Mouse (Mus musculus): ENCODE results near the gene Snx7. TPM values are rescaled to one million over a fixed set of nuclear protein-coding genes. Genes with fewer than 3 reads are reported as not detected.

Snx7 gene
- polyA plus RNA-seq, 1 experiment = 0.03 TPM

DNA sequence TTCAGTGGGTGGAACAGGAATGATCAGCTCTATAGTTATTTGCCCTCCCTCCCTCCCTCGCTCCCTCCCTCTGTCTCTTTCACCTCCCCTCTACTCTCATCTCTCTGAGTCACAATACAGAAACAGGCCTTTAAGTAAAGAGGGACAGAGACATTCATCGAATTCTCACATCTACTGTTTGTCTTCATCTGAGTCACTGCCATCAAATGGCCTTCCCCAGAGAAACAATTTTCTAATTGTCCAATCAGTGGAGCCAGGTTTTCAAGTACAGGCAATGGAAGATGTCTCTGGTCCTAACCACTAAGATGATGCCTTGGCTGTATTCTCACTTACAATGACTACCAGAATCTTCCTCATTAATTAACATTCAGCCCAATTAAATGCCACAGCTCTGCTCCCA lies 5.8 kb downstream of the Snx7 start:
- no peaks in the 10 kb centered on the region for H3K27me3 ChIP-seq (ENCODE audit: control insufficient read depth)
- peaks cover 15% of the 10 kb centered on the region for H3K4me1 ChIP-seq (ENCODE audit: control insufficient read depth)
- H3K4me3 ChIP-seq (replicated peaks) = no peak overlapping the region
- H3K9me3 ChIP-seq (ENCODE audit: control insufficient read depth, low read length) = peaks cover 7% of the 10 kb centered on the region
- peaks cover 4% of the 10 kb centered on the region for H3K36me3 ChIP-seq (ENCODE audit: control insufficient read depth)
- TF ChIP-seq TAL1 (IDR thresholded peaks at IDR 0.05; ENCODE audit: low read length) = no peak
- no peak for TF ChIP-seq GATA1 (IDR thresholded peaks at IDR 0.05; ENCODE audit: low read length)

DNA sequence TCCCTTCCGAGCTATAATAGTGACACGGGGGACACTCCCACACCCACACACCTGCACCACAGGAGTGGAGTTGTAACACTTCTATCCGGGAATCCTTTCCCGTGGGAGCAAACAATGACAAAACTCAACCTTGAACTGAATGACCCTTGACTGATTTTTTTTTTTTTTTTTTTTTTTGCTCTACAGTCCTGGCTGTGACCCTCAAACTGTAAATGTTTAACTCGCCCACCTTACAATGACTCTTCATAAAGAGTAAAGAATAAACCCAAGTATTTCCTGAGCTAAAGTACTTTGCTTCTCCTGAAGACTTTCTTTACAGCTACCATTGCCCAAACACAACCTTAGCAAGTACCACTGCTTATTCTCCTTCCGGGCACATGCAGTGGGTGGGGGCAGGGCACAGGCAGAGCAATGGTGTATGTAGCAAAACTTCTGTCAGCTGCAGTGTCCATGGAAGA lies 6.7 kb downstream of the Snx7 start:
- peaks cover 4% of the 10 kb centered on the region for H3K36me3 ChIP-seq (ENCODE audit: control insufficient read depth)
- H3K27me3 ChIP-seq (ENCODE audit: control insufficient read depth) = no peaks in the 10 kb centered on the region
- no peak for TF ChIP-seq GATA1 (IDR thresholded peaks at IDR 0.05; ENCODE audit: low read length)
- TF ChIP-seq TAL1 (IDR thresholded peaks at IDR 0.05; ENCODE audit: low read length) = no peak
- H3K4me3 ChIP-seq (replicated peaks) = no peak overlapping the region
- peaks cover 15% of the 10 kb centered on the region for H3K4me1 ChIP-seq (ENCODE audit: control insufficient read depth)
- peaks cover 7% of the 10 kb centered on the region for H3K9me3 ChIP-seq (ENCODE audit: control insufficient read depth, low read length)

DNA sequence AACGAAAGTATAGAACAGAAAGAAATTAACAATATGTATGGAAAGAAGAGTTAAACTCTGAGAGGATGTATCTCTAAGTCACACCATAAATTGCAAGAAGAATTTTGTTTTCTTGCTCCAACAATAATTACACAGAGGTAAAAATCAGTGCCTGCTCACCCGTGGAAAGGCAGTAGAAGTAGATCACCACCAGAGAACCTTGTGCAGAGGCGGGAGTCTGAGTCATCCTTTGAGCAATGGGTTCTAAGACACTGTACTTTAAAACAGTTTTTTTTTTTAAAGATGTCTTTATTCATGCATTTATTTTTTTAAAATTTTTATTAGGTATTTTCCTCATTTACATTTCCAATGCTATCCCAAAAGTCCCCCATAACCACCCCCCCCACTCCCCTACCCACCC lies 9.7 kb downstream of the Snx7 start:
- Histone ChIP-seq H3K4me3 (replicated peaks) (no peak overlapping the region), H3K9me3 (ENCODE audit: control insufficient read depth, low read length) (peaks cover 7% of the 10 kb centered on the region), H3K27me3 (ENCODE audit: control insufficient read depth) (no peaks in the 10 kb centered on the region), H3K36me3 (ENCODE audit: control insufficient read depth) (peaks cover 4% of the 10 kb centered on the region), H3K4me1 (ENCODE audit: control insufficient read depth) (peaks cover 12% of the 10 kb centered on the region)
- TF ChIP-seq GATA1 (IDR thresholded peaks at IDR 0.05; ENCODE audit: low read length) (no peak), TAL1 (IDR thresholded peaks at IDR 0.05; ENCODE audit: low read length) (no peak)

DNA sequence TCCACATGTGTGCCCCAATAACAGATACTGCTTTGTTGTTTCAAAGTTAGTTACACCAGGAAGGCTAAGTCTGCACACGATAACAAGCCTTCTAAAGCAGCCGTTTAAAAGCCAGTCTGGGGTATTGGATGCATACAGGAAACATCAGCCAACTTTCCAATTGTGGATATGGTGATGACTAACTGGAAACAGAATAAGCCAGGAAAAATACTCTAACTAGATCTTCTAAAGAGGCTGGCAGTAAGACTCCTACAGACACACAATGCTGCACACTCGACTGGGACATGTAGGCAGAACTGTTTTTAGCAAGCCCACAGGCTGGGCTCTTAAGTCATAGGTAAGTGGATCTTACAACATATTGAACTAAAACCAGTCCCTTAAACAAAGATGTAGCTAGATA lies 15.0 kb downstream of the Snx7 start:
- TF ChIP-seq GATA1 (IDR thresholded peaks at IDR 0.05; ENCODE audit: low read length) (no peak), TAL1 (IDR thresholded peaks at IDR 0.05; ENCODE audit: low read length) (no peak)
- Histone ChIP-seq H3K9me3 (ENCODE audit: control insufficient read depth, low read length) (no peaks in the 10 kb centered on the region), H3K27me3 (ENCODE audit: control insufficient read depth) (no peaks in the 10 kb centered on the region), H3K36me3 (ENCODE audit: control insufficient read depth) (no peaks in the 10 kb centered on the region), H3K4me1 (ENCODE audit: control insufficient read depth) (no peaks in the 10 kb centered on the region), H3K4me3 (replicated peaks) (no peak overlapping the region)

DNA sequence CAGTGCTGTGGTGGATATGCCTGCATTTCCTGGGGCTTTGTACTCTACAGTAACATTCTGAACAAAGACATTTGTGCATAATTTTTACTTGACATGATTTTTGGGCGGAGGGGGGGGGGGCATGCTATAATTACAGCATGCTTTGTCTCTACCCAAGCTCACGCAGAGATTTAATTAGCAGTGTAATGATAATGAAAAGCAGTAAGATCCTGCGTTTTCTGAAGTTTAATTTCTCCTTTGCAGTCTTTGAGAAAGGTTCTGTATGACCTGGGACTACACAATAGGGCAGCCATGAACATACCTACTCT lies 16.7 kb downstream of the Snx7 start:
- no peaks in the 10 kb centered on the region for H3K4me1 ChIP-seq (ENCODE audit: control insufficient read depth)
- H3K36me3 ChIP-seq (ENCODE audit: control insufficient read depth) = no peaks in the 10 kb centered on the region
- no peaks in the 10 kb centered on the region for H3K9me3 ChIP-seq (ENCODE audit: control insufficient read depth, low read length)
- no peaks in the 10 kb centered on the region for H3K27me3 ChIP-seq (ENCODE audit: control insufficient read depth)
- TF ChIP-seq TAL1 (IDR thresholded peaks at IDR 0.05; ENCODE audit: low read length) (no peak), GATA1 (IDR thresholded peaks at IDR 0.05; ENCODE audit: low read length) (no peak)
- no peak overlapping the region for H3K4me3 ChIP-seq (replicated peaks)

DNA sequence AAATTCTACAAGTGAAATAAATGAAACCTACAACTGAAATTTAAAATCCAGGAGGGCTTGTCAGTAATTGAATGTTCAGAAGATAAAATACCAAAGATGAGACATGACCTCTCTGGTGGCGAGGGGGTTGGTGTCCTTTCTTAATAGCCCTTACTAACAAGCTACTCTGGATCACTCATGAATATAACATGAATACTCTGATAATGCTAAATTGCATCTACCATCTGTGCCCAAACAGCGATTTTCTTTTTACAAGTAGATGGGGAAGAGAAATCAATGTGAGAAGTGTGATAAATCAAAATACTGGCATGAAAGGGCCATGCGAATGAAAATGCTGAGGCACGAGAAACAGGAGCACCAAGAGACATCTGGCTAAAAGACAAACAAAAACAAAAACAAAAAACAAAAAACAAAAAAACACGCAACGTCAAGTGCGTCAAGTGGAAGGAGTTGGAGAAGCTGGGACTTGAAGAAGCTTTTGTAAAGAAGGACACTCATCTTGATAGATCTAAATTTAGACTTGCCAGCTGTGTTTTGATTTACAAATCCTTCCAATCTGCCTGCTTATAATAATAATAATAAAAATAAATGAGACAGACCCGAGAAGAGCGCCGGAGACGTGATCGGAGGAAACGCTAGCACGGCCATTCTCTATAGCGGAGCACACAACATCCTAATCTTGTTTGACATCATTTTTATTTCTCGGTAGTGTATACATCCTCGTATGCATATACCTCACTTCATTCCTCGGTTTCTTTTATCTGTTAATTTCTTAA lies 17.3 kb downstream of the Snx7 start:
- no peak overlapping the region for H3K4me3 ChIP-seq (replicated peaks)
- H3K9me3 ChIP-seq (ENCODE audit: control insufficient read depth, low read length) = no peaks in the 10 kb centered on the region
- H3K27me3 ChIP-seq (ENCODE audit: control insufficient read depth) = no peaks in the 10 kb centered on the region
- no peaks in the 10 kb centered on the region for H3K4me1 ChIP-seq (ENCODE audit: control insufficient read depth)
- TF ChIP-seq GATA1 (IDR thresholded peaks at IDR 0.05; ENCODE audit: low read length) (no peak), TAL1 (IDR thresholded peaks at IDR 0.05; ENCODE audit: low read length) (no peak)
- no peaks in the 10 kb centered on the region for H3K36me3 ChIP-seq (ENCODE audit: control insufficient read depth)

DNA sequence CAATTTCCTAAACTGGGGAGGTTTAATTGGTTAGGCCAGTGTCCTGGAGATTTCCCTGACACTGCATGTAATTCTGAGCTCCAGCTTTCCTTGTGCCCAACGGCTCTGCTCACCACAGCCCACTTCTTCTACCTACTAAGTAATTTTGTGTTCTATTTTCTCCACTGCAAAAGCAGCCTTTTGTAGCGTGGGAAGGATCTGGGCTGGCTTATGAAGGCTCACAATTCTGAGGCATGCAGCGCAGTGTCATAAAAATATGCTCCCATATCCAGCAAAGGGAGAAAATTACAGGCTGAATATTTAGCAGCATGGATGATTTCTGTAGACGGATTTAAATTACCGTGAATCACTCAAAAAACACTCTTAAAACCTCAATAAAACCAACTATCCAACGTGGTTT lies 19.9 kb downstream of the Snx7 start:
- H3K4me3 ChIP-seq (replicated peaks) = no peak overlapping the region
- TF ChIP-seq GATA1 (IDR thresholded peaks at IDR 0.05; ENCODE audit: low read length) (no peak), TAL1 (IDR thresholded peaks at IDR 0.05; ENCODE audit: low read length) (no peak)
- H3K9me3 ChIP-seq (ENCODE audit: control insufficient read depth, low read length) = no peaks in the 10 kb centered on the region
- H3K4me1 ChIP-seq (ENCODE audit: control insufficient read depth) = no peaks in the 10 kb centered on the region
- no peaks in the 10 kb centered on the region for H3K27me3 ChIP-seq (ENCODE audit: control insufficient read depth)
- H3K36me3 ChIP-seq (ENCODE audit: control insufficient read depth) = no peaks in the 10 kb centered on the region

DNA sequence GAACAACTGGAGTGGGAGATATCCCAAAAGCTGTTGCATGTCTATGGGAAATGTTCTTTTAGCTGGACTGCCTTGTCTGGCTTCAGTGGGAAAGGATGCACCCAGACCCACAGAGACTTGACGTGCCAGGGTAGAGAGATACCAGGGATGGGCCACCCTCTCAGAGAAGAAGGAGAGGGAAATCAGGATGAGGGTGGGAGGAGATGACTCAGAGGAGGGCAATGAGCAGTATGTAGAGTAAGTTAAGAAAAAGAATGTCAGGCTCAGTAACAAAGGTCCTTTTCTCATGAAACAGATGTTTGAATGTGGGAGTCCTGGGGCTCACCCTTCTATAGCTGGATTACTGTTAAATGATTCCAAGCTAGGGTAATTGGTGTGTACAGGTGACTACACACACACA lies 26.1 kb downstream of the Snx7 start:
- H3K27me3 ChIP-seq (ENCODE audit: control insufficient read depth) = no peaks in the 10 kb centered on the region
- TF ChIP-seq TAL1 (IDR thresholded peaks at IDR 0.05; ENCODE audit: low read length) (no peak), GATA1 (IDR thresholded peaks at IDR 0.05; ENCODE audit: low read length) (no peak)
- no peaks in the 10 kb centered on the region for H3K4me1 ChIP-seq (ENCODE audit: control insufficient read depth)
- no peak overlapping the region for H3K4me3 ChIP-seq (replicated peaks)
- H3K36me3 ChIP-seq (ENCODE audit: control insufficient read depth) = no peaks in the 10 kb centered on the region
- no peaks in the 10 kb centered on the region for H3K9me3 ChIP-seq (ENCODE audit: control insufficient read depth, low read length)

DNA sequence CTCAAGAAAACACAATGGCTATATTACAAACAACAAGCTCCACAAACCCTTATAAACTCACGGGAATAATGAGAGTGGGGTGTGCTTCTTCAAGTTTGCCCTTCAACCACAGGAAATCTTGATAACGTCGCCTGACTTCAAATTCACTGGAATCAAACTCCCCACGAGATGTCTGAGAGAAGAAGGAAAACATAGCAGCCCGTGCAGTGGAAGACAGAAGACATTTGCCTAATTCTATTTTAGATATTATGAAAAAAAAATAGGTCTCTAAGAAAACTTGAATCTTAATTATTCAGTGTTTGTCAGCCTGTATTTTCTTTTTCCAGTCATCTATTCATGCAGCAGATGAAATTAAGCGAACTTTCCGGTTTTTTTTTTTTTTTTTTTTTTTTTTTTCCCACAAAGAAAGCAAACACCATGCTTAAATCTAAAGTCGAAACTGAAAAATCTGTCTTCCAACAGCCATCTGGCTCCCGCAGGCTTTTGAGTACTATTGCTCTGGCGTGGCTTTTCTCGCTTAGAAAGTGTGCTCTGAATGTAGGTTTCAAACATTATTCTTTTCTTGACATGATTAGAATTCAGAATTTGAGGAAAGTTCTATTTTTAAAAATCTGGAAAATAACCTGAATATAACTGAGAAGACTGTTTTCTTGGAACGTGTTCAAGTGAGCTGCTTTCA lies 28.7 kb downstream of the Snx7 start:
- H3K4me1 ChIP-seq (ENCODE audit: control insufficient read depth) = no peaks in the 10 kb centered on the region
- H3K27me3 ChIP-seq (ENCODE audit: control insufficient read depth) = no peaks in the 10 kb centered on the region
- H3K36me3 ChIP-seq (ENCODE audit: control insufficient read depth) = no peaks in the 10 kb centered on the region
- no peaks in the 10 kb centered on the region for H3K9me3 ChIP-seq (ENCODE audit: control insufficient read depth, low read length)
- no peak overlapping the region for H3K4me3 ChIP-seq (replicated peaks)
- TF ChIP-seq TAL1 (IDR thresholded peaks at IDR 0.05; ENCODE audit: low read length) = no peak

All from erythroblast, embryonic 14.5 days (primary cell).